Mouse (Mus musculus): ENCODE data around the gene Noxred1. TPM values are rescaled to one million over a fixed set of nuclear protein-coding genes. Genes with fewer than 3 reads are reported as not detected.

Gene Noxred1
- 0.19 and 0.23 TPM in 2 replicates for total RNA-seq (2012; rRNA removed)
- polyA plus RNA-seq (2012; ENCODE audit: insufficient read depth in 1 of 2, insufficient read length in 2 of 2, low read depth in 1 of 2, low replicate concordance in 2 of 2, missing spikeins in 1 of 2) = under 1 TPM in 1 of 2 experiments, not detected in 1; 0.17 TPM

- no peaks in the 10 kb centered on the region for H3K27me3 ChIP-seq (ENCODE audit: control insufficient read depth in 1 of 2, insufficient read depth in 2 of 2, low read length in 2 of 2)
- H3K27ac ChIP-seq (ENCODE audit: control insufficient read depth, low read depth, low read length) = no peak within 1 kb of the TSS
- H3K36me3 ChIP-seq (ENCODE audit: control insufficient read depth in 1 of 2, insufficient read depth in 2 of 2, low read length in 2 of 2) = no peaks in the 10 kb centered on the region; a peak in 2 of 4 replicates
- H3K9me3 ChIP-seq (replicated peaks; ENCODE audit: insufficient read depth, low read length) = no peaks in the 10 kb centered on the region
- DNase-seq (ENCODE audit: low read depth, low spot score) = no peak
- no peak for TF ChIP-seq SIN3A (IDR thresholded peaks at IDR 0.05; ENCODE audit: low read length)
- TF ChIP-seq GABPA (IDR thresholded peaks at IDR 0.05; ENCODE audit: low read depth, low read length) = no peak
- no peak for TF ChIP-seq MAX (IDR thresholded peaks at IDR 0.05; ENCODE audit: low read length)
- TF ChIP-seq CHD1 (IDR thresholded peaks at IDR 0.05; ENCODE audit: low read depth, low read length) = no peak
- no peak for TF ChIP-seq MYB (IDR thresholded peaks at IDR 0.05; ENCODE audit: low read depth, low read length)
- no peak for TF ChIP-seq RCOR1 (IDR thresholded peaks at IDR 0.05; ENCODE audit: low read depth, low read length)
- no peak for TF ChIP-seq CHD2 (IDR thresholded peaks at IDR 0.05; ENCODE audit: low read length)
- TF ChIP-seq TCF12 (IDR thresholded peaks at IDR 0.05; ENCODE audit: low read depth, low read length) = no peak
- no peak for TF ChIP-seq E2F4 (IDR thresholded peaks at IDR 0.05; ENCODE audit: borderline replicate concordance, low read depth, low read length)
- no peak for TF ChIP-seq MYC (IDR thresholded peaks at IDR 0.05; ENCODE audit: low read depth, low read length)
- TF ChIP-seq ETS1 (IDR thresholded peaks at IDR 0.05; ENCODE audit: low read depth, low read length) = no peak
- no peak for TF ChIP-seq ZNF384 (IDR thresholded peaks at IDR 0.05; ENCODE audit: low read depth, low read length)
- TF ChIP-seq TBP (IDR thresholded peaks at IDR 0.05; ENCODE audit: low read depth, low read length) = no peak
- H3K4me1 ChIP-seq (ENCODE audit: control insufficient read depth in 1 of 2, insufficient read depth in 2 of 2, low read length in 2 of 2) = peaks cover 0 to 3% of the 10 kb centered on the region in 2 experiments; a peak in 1 of 4 replicates
- H3K4me3 ChIP-seq (ENCODE audit: control insufficient read depth in 1 of 2, insufficient read depth in 1 of 2, low read depth in 2 of 2, low read length in 2 of 2) = no peak within 1 kb of the TSS
- H3K79me2 ChIP-seq (ENCODE audit: control insufficient read depth, insufficient read depth, low read length, poor library complexity) = no peaks in the 10 kb centered on the region
- no peak within 1 kb of the TSS for H3K9ac ChIP-seq (ENCODE audit: control insufficient read depth, low read depth, low read length, poor library complexity, severe bottlenecking)
Observed at GRCm38 (mm10) chr12:87238632-87239031, at the start of gene Noxred1. Gene Noxred1 (minus strand): TSS chr12:87238732.

- DNase-seq (ENCODE audit: low read depth, low spot score) = no peak
- peaks cover 0 to 4% of the 10 kb centered on the region in 2 experiments; a peak in 2 of 4 replicates for H3K4me1 ChIP-seq (ENCODE audit: control insufficient read depth in 1 of 2, insufficient read depth in 2 of 2, low read length in 2 of 2)
- H3K9ac ChIP-seq (ENCODE audit: control insufficient read depth, low read depth, low read length, poor library complexity, severe bottlenecking) = no peak overlapping the region
- no peak overlapping the region for H3K4me3 ChIP-seq (ENCODE audit: control insufficient read depth in 1 of 2, insufficient read depth in 1 of 2, low read depth in 2 of 2, low read length in 2 of 2)
- no peaks in the 10 kb centered on the region for H3K27me3 ChIP-seq (ENCODE audit: control insufficient read depth in 1 of 2, insufficient read depth in 2 of 2, low read length in 2 of 2)
- H3K36me3 ChIP-seq (ENCODE audit: control insufficient read depth in 1 of 2, insufficient read depth in 2 of 2, low read length in 2 of 2) = no peaks in the 10 kb centered on the region; a peak in 1 of 4 replicates
- TF ChIP-seq TBP (IDR thresholded peaks at IDR 0.05; ENCODE audit: low read depth, low read length) (no peak), MEF2A (IDR thresholded peaks at IDR 0.05; ENCODE audit: extremely low read depth, insufficient replicate concordance, low read depth, low read length, poor library complexity, severe bottlenecking) (no peak), RCOR1 (IDR thresholded peaks at IDR 0.05; ENCODE audit: low read depth, low read length) (no peak), RAD21 (IDR thresholded peaks at IDR 0.05; ENCODE audit: low read depth, low read length) (no peak), CTCF (IDR thresholded peaks at IDR 0.05 in 2 of 3, conservative IDR thresholded peaks at IDR 0.05 in 1 of 3; ENCODE audit: control insufficient read depth in 1 of 3, insufficient read depth in 1 of 3, low read depth in 2 of 3, low read length in 3 of 3, poor library complexity in 1 of 3, severe bottlenecking in 1 of 3) (no peak), MAX (IDR thresholded peaks at IDR 0.05; ENCODE audit: low read length) (no peak), POLR2AphosphoS2 (IDR thresholded peaks at IDR 0.05; ENCODE audit: low read length) (no peak), ZKSCAN1 (IDR thresholded peaks at IDR 0.05; ENCODE audit: low read depth, low read length) (no peak), BHLHE40 (IDR thresholded peaks at IDR 0.05; ENCODE audit: borderline replicate concordance, low read depth, low read length) (no peak), UBTF (IDR thresholded peaks at IDR 0.05; ENCODE audit: borderline replicate concordance, insufficient read depth, low read depth, low read length) (no peak), POLR2AphosphoS5 (IDR thresholded peaks at IDR 0.05; ENCODE audit: borderline replicate concordance, low read depth, low read length) (no peak), ZNF384 (IDR thresholded peaks at IDR 0.05; ENCODE audit: low read depth, low read length) (no peak), USF2 (IDR thresholded peaks at IDR 0.05; ENCODE audit: borderline replicate concordance in 1 of 2, insufficient read depth in 1 of 2, low read depth in 1 of 2, low read length in 2 of 2) (no peak), KAT2A (conservative IDR thresholded peaks at IDR 0.05; ENCODE audit: low read depth, low read length) (no peak), CHD2 (IDR thresholded peaks at IDR 0.05; ENCODE audit: low read length) (no peak), ETS1 (IDR thresholded peaks at IDR 0.05; ENCODE audit: low read depth, low read length) (no peak), ELF1 (IDR thresholded peaks at IDR 0.05; ENCODE audit: low read depth, low read length) (no peak), MAFK (IDR thresholded peaks at IDR 0.05; ENCODE audit: borderline replicate concordance, low read depth, low read length) (no peak), JUND (IDR thresholded peaks at IDR 0.05; ENCODE audit: low read depth, low read length) (no peak)
- H3K79me2 ChIP-seq (ENCODE audit: control insufficient read depth, insufficient read depth, low read length, poor library complexity) = no peaks in the 10 kb centered on the region
- H3K27ac ChIP-seq (ENCODE audit: control insufficient read depth, low read depth, low read length) = no peak overlapping the region
- no peaks in the 10 kb centered on the region for H3K9me3 ChIP-seq (replicated peaks; ENCODE audit: insufficient read depth, low read length)
Observed at GRCm38 (mm10) chr12:87284726-87285125, 46.2 kb upstream of the Noxred1 start.
